Mouse (Mus musculus): ENCODE measurements around the gene Kcnab1. TPM values are rescaled to one million over a fixed set of nuclear protein-coding genes. Genes with fewer than 3 reads are reported as not detected.

Gene Kcnab1
- polyA plus RNA-seq, 1 experiment from 2014 or later: 3.6 TPM

- Histone ChIP-seq H3K4me1 (no peaks in the 10 kb centered on the region), H3K9me3 (no peaks in the 10 kb centered on the region), H3K4me2 (no peak overlapping the region), H3K9ac (no peak overlapping the region), H3K27me3 (replicated peaks) (no peaks in the 10 kb centered on the region), H3K27ac (no peak overlapping the region), H3K36me3 (no peaks in the 10 kb centered on the region), H3K4me3 (replicated peaks) (no peak overlapping the region)
- 87% methylated on average over 3 of the region's 3 CpGs for WGBS
- no peak for ATAC-seq (ENCODE audit: insufficient read depth, low FRiP score, low read depth)
Measured at GRCm38 (mm10) chr3:65419706-65420105, 310.5 kb downstream of the Kcnab1 start.

All from stomach, embryonic 15.5 days (tissue).